Mouse (Mus musculus) CH12.LX (cell line): ENCODE data around the gene Slc13a2. TPM values are rescaled to one million over a fixed set of nuclear protein-coding genes. Genes with fewer than 3 reads are reported as not detected.

Experiments used
- DNase-seq: peaks from one replicate; pipeline ENCODE4 v3.0.0-alpha.2; 2013; ENCODE audit errors: extremely low read depth
- H3K27ac ChIP-seq: 2 replicates; pipeline ENCODE4 v1.5.1; 2012; ENCODE audit warnings: low read depth, mild to moderate bottlenecking, control low read depth, moderate library complexity; ENCODE audit not compliant: insufficient read depth
- H3K27me3 ChIP-seq: replicated peaks from 2 replicates; pipeline ENCODE3; 2012; ENCODE audit warnings: inconsistent platforms
- H3K36me3 ChIP-seq, 2 experiments: replicated peaks in 1 of 2; 2 replicates each; pipeline versions ENCODE3 to v1.6.1; 2012; ENCODE audit warnings: inconsistent platforms in 1 of 2, low read length in 1 of 2, mild to moderate bottlenecking in 1 of 2, mixed read lengths in 1 of 2, moderate library complexity in 1 of 2; ENCODE audit not compliant: control insufficient read depth in 1 of 2, insufficient read depth in 1 of 2
- H3K4me1 ChIP-seq, 2 experiments: 2 replicates each; pipeline ENCODE4 v1.6.1; 2012; ENCODE audit warnings: inconsistent platforms in 1 of 2, moderate library complexity in 1 of 2; ENCODE audit not compliant: insufficient read depth in 2 of 2, control insufficient read depth in 1 of 2
- H3K4me2 ChIP-seq: 2 replicates; pipeline ENCODE4 v1.6.1; 2012; ENCODE audit warnings: low read depth, mild to moderate bottlenecking, control low read depth; ENCODE audit not compliant: poor library complexity, insufficient read depth, severe bottlenecking
- H3K4me3 ChIP-seq, 3 experiments: fragments of 150-350 bp in 1 of 3; sonication (generic) in 1 of 3; replicated peaks in 1 of 3; 2 replicates each; pipeline versions ENCODE3 to v1.5.1; 2011 to 2012; ENCODE audit warnings: low read depth in 2 of 3, low read length in 2 of 3, mild to moderate bottlenecking in 2 of 3, moderate library complexity in 2 of 3, control low read depth in 1 of 3, improper control_type of control experiment in 1 of 3, inconsistent platforms in 1 of 3, mixed read lengths in 1 of 3; ENCODE audit not compliant: poor library complexity in 1 of 3
- H3K79me2 ChIP-seq: replicated peaks from 2 replicates; pipeline ENCODE4 v1.6.1; 2012; ENCODE audit warnings: mild to moderate bottlenecking, moderate library complexity; ENCODE audit not compliant: control insufficient read depth, poor library complexity, insufficient read depth, severe bottlenecking; ENCODE audit errors: extremely low read depth
- H3K9ac ChIP-seq: 2 replicates; pipeline ENCODE4 v1.6.1; 2012; ENCODE audit warnings: low read depth, mild to moderate bottlenecking, control low read depth, moderate library complexity; ENCODE audit not compliant: insufficient read depth
- H3K9me3 ChIP-seq: replicated peaks from 2 replicates; pipeline ENCODE3; 2012; ENCODE audit warnings: low read length, inconsistent platforms, mixed read lengths
- CHD1 ChIP-seq: IDR thresholded peaks from 2 replicates; pipeline ENCODE4 v1.6.1; 2012; ENCODE audit warnings: low read depth, low read length, improper control_type of control experiment, inconsistent platforms
- CHD2 ChIP-seq: IDR thresholded peaks from 2 replicates; pipeline ENCODE4 v1.6.1; 2011; ENCODE audit warnings: low read length, improper control_type of control experiment
- CTCF ChIP-seq, 2 experiments: IDR thresholded peaks in 1 of 2; conservative IDR thresholded peaks in 1 of 2; 2 replicates each; pipeline ENCODE4 v1.5.1; 2011 to 2012; ENCODE audit warnings: low read depth in 2 of 2, low read length in 2 of 2, improper control_type of control experiment in 1 of 2, inconsistent platforms in 1 of 2, mild to moderate bottlenecking in 1 of 2, moderate library complexity in 1 of 2
- E2F4 ChIP-seq: IDR thresholded peaks from 2 replicates; pipeline ENCODE4 v1.6.1; 2011; ENCODE audit warnings: low read depth, low read length, improper control_type of control experiment; ENCODE audit not compliant: insufficient replicate concordance
- HCFC1 ChIP-seq: IDR thresholded peaks from 2 replicates; pipeline ENCODE4 v1.6.1; 2012; ENCODE audit warnings: low read depth, mild to moderate bottlenecking, inconsistent platforms, low read length, improper control_type of control experiment
- JUN ChIP-seq: IDR thresholded peaks from 2 replicates; pipeline ENCODE4 v1.6.1; 2011; ENCODE audit warnings: low read depth, mild to moderate bottlenecking, low read length, improper control_type of control experiment, moderate library complexity; ENCODE audit not compliant: insufficient read depth
- MAX ChIP-seq: IDR thresholded peaks from 2 replicates; pipeline ENCODE4 v1.6.1; 2011; ENCODE audit warnings: low read length, improper control_type of control experiment
- MAZ ChIP-seq: IDR thresholded peaks from 2 replicates; pipeline ENCODE4 v1.6.1; 2012; ENCODE audit warnings: low read depth, mild to moderate bottlenecking, inconsistent platforms, low read length, improper control_type of control experiment, moderate library complexity
- MXI1 ChIP-seq: IDR thresholded peaks from 2 replicates; pipeline ENCODE4 v1.6.1; 2011; ENCODE audit warnings: mild to moderate bottlenecking, low read depth, low read length, improper control_type of control experiment
- MYC ChIP-seq: IDR thresholded peaks from 2 replicates; pipeline ENCODE4 v1.6.1; 2011; ENCODE audit warnings: low read depth, mild to moderate bottlenecking, improper control_type of control experiment, low read length
- NELFE ChIP-seq: IDR thresholded peaks from 2 replicates; pipeline ENCODE4 v1.6.1; 2011; ENCODE audit warnings: low read depth, low read length, improper control_type of control experiment
- NRF1 ChIP-seq: IDR thresholded peaks from 2 replicates; pipeline ENCODE4 v1.6.1; 2014; ENCODE audit warnings: low read depth, mild to moderate bottlenecking, inconsistent platforms, low read length, improper control_type of control experiment, moderate library complexity
- SIN3A ChIP-seq: IDR thresholded peaks from 2 replicates; pipeline ENCODE4 v1.6.1; 2012; ENCODE audit warnings: low read length, improper control_type of control experiment, inconsistent platforms
- TBP ChIP-seq: conservative IDR thresholded peaks from 2 replicates; pipeline ENCODE4 v1.6.1; 2011; ENCODE audit warnings: low read depth, low read length, improper control_type of control experiment
- TCF12 ChIP-seq: IDR thresholded peaks from 2 replicates; pipeline ENCODE4 v1.6.1; 2014; ENCODE audit warnings: low read depth, mild to moderate bottlenecking, inconsistent platforms, low read length, improper control_type of control experiment
- UBTF ChIP-seq: IDR thresholded peaks from 2 replicates; pipeline ENCODE4 v1.6.1; 2012; ENCODE audit warnings: low read depth, mild to moderate bottlenecking, inconsistent platforms, low read length, improper control_type of control experiment, moderate library complexity
- dilution Hi-C: fragments of 300-500 bp; cut with MboI; formaldehyde crosslinking; loops from 2 replicates; pipeline ENCODE4 v1.14.3; 2020; ENCODE audit warnings: low sequenced_read_pairs; ENCODE audit not compliant: extremely low pct_unique_long_range_greater_than_20kb, extremely low pct_ligation_motif_present
- in situ Hi-C: fragments of 300-500 bp; cut with MboI; formaldehyde crosslinking; loops from 3 replicates; pipeline ENCODE4 v1.14.3; 2019; ENCODE audit warnings: low sequenced_read_pairs, low pct_ligation_motif_present, low pct_unique_long_range_greater_than_20kb, mixed read lengths
- polyA plus RNA-seq: library from polyadenylated mRNA; unstranded; fragments of >175 nt; gene quantifications from 2 replicates; pipeline ENCODE4 v1.2.1, GENCODE M21; 2012; ENCODE audit warnings: low read depth; ENCODE audit not compliant: insufficient read length
- total RNA-seq, 2 experiments: library from RNA; depleted of rRNA; stranded (reverse); fragments of 300-350 nt in 1 of 2; fragments of >200 nt in 1 of 2; gene quantifications; 2 replicates each; pipeline ENCODE4 v1.2.3; 2012 to 2014

Gene Slc13a2
- total and polyA plus RNA-seq, 3 experiments: not detected

DNA sequence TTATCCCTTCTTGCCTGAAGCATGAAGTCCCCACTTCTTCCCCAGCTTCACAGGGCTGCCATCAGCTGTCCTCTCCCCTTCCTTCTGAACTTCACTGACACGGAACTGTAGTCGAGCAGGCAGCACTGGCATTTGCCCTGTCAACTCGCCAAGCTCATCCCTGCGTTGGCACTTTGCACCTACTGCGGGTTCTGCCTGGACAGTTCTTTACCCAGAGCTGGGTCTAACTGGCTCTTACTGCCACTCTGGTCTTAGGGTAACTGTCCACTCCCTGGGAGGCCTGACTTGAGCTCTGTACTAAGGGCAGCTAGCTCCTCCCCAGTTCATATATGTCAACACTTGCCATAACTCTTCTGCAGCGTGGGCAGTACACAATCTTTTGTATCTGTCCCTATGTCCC is 5.2 kb downstream of the Slc13a2 start:
- Histone ChIP-seq H3K79me2 (no peaks in the 10 kb centered on the region), H3K36me3 (no peaks in the 10 kb centered on the region), H3K4me1 (peaks cover 5 to 7% of the 10 kb centered on the region in 2 experiments; a peak in 2 of 4 replicates), H3K9ac (no peak overlapping the region), H3K9me3 (no peaks in the 10 kb centered on the region), H3K27me3 (peaks cover 87% of the 10 kb centered on the region), H3K27ac (no peak overlapping the region), H3K4me2 (no peak overlapping the region), H3K4me3 (no peak overlapping the region)
- DNase-seq: no peak
- in situ Hi-C loops: no loop called here
- TF ChIP-seq NELFE (no peak), NRF1 (no peak)
- TF ChIP-seq, all 38 proteins: peak for 0
- dilution Hi-C loops: no loop called here

DNA sequence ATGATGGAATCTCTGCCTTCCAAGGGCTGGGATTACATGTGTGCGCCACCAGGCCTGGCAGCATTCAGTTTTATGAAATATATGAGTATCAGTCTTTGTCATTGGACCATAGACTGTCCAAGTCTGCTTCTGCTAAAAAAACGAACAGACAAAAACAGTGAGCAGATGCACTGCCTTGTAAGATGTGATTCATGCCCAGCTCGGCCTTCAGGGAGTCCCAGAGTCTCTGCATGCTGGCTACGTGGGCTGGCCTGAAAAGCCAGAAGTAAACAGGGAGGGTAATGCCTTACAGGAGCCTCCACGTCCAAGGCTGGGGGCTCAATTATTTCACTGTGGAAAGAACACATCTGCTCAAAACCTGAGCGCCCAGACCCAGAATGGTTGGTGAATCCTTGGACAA is 9.2 kb downstream of the Slc13a2 start:
- no peak overlapping the region for H3K4me3 ChIP-seq
- TF ChIP-seq HCFC1 (no peak), MAX (no peak), E2F4 (no peak), CTCF (conservative IDR thresholded peaks at IDR 0.05 in 1 of 2, IDR thresholded peaks at IDR 0.05 in 1 of 2; ENCODE audit: low read depth in 2 of 2, low read length in 2 of 2) (no peak), TCF12 (no peak), CHD2 (no peak), SIN3A (no peak), TBP (no peak), JUN (no peak), MXI1 (no peak), CHD1 (no peak), MAZ (no peak), MYC (no peak), UBTF (no peak)
- H3K79me2 ChIP-seq: no peaks in the 10 kb centered on the region
- H3K36me3 ChIP-seq: no peaks in the 10 kb centered on the region
- H3K4me1 ChIP-seq: no peaks in the 10 kb centered on the region
- H3K4me2 ChIP-seq: no peak overlapping the region
- no peak overlapping the region for H3K9ac ChIP-seq
- dilution Hi-C loops (no loop called here), in situ Hi-C loops (no loop called here)
- DNase-seq: no peak
- H3K27me3 ChIP-seq: peaks cover 91% of the 10 kb centered on the region
- H3K9me3 ChIP-seq: no peaks in the 10 kb centered on the region
- no peak overlapping the region for H3K27ac ChIP-seq
